Mouse (Mus musculus): ENCODE measurements around the gene Ankrd33b. TPM values are rescaled to one million over a fixed set of nuclear protein-coding genes. Genes with fewer than 3 reads are reported as not detected.

The Ankrd33b gene
- 0.42 and 0.66 TPM in 2 replicates for polyA plus RNA-seq (2012; rRNA removed)

- TF ChIP-seq POLR2A (IDR thresholded peaks at IDR 0.05; ENCODE audit: borderline replicate concordance, extremely low read depth, insufficient read depth, insufficient read length, poor library complexity, severe bottlenecking) (no peak), CTCF (IDR thresholded peaks at IDR 0.05; ENCODE audit: borderline replicate concordance, extremely low read depth, insufficient read depth, insufficient read length) (no peak)
- DNase-seq (ENCODE audit: low read depth) = peak; percentile 53
Measured at GRCm38 (mm10) chr15:31367481-31368200, at the start of gene Ankrd33b. Gene Ankrd33b (minus strand): TSS chr15:31367726.

DNA sequence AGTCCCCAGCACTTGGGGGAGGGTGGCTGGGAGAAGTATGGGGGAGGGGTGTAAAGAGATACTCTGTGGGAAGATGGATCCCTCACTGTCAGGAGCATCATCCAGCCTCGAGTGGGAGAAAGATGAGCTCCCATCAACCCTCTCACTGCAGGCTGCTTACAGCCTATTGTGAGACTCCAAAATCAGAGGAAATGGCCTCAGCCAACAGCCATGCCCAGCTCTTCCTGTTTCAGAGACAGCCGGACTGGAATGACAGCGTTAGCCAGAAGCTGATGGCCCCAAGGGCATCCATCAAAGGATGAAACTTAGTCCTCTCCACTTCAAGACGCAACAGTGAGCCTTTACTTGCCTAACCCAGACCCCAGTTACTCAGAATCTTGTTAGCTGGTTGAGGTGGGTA lies 47.7 kb upstream of the Ankrd33b start:
- TF ChIP-seq POLR2A (IDR thresholded peaks at IDR 0.05; ENCODE audit: borderline replicate concordance, extremely low read depth, insufficient read depth, insufficient read length, poor library complexity, severe bottlenecking) (no peak), CTCF (IDR thresholded peaks at IDR 0.05; ENCODE audit: borderline replicate concordance, extremely low read depth, insufficient read depth, insufficient read length) (no peak)
- DNase-seq (ENCODE audit: low read depth) = no peak

DNA sequence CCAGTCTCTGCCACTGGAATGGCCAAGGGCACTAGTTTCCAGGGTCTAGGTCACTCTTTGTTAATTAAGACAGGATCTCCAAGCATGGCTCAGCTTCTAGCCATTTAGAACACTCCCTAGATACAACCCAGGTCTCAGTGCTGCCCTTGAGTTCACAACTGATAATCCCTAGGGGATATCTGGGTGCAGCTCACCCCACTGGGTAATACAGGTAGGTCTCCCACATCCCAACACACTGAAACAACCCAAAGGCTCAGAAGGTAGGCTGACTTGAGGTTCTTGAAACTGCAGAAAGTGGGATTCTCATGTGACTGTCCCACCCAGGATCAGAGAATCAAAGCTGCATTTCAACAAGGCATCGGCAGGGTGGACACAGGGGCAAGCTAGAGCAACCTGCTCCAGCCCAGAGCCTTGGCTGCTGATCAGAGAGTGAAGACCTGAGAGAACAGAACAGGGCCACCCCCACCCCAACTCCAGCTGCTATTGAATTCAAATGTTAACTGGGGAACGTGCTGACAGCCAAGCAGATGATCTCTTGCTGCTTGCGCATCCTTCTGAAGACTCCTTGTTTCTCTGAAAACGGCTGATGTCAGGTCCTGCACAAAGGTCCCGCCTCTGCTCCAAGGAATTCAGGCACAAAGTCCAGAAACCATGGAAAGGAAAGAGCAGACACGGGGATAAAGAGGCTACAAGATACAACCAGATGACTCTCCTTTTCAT lies 46.8 kb upstream of the Ankrd33b start:
- TF ChIP-seq POLR2A (IDR thresholded peaks at IDR 0.05; ENCODE audit: borderline replicate concordance, extremely low read depth, insufficient read depth, insufficient read length, poor library complexity, severe bottlenecking) (no peak), CTCF (IDR thresholded peaks at IDR 0.05; ENCODE audit: borderline replicate concordance, extremely low read depth, insufficient read depth, insufficient read length) (no peak)
- no peak for DNase-seq (ENCODE audit: low read depth)

GRCm38 (mm10) chr15:31413662-31414061 lies 46.1 kb upstream of the Ankrd33b start:
- TF ChIP-seq CTCF (IDR thresholded peaks at IDR 0.05; ENCODE audit: borderline replicate concordance, extremely low read depth, insufficient read depth, insufficient read length) = no peak
- no peak for TF ChIP-seq POLR2A (IDR thresholded peaks at IDR 0.05; ENCODE audit: borderline replicate concordance, extremely low read depth, insufficient read depth, insufficient read length, poor library complexity, severe bottlenecking)
- no peak for DNase-seq (ENCODE audit: low read depth)

GRCm38 (mm10) chr15:31412933-31413332 lies 45.4 kb upstream of the Ankrd33b start:
- no peak for DNase-seq (ENCODE audit: low read depth)
- TF ChIP-seq POLR2A (IDR thresholded peaks at IDR 0.05; ENCODE audit: borderline replicate concordance, extremely low read depth, insufficient read depth, insufficient read length, poor library complexity, severe bottlenecking) (no peak), CTCF (IDR thresholded peaks at IDR 0.05; ENCODE audit: borderline replicate concordance, extremely low read depth, insufficient read depth, insufficient read length) (no peak)

DNA sequence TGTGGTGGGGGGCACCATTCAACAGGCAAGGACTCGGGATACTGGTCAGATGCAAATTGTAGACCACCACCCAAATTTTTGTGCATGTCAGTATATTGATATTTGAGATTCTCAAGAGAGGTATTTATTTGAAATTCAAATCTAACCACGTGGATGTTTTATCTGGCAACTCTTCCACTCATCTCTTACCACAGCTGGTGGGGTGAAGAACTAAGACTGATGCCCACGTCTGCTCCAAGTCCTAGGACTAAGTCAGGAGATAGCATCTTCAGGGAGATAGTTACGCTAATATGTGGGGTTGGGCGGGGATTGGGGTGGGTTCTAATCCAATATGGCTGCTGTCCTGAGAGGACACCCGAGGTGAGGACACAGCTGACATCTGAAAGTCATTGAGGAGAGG lies 44.9 kb upstream of the Ankrd33b start:
- no peak for TF ChIP-seq CTCF (IDR thresholded peaks at IDR 0.05; ENCODE audit: borderline replicate concordance, extremely low read depth, insufficient read depth, insufficient read length)
- no peak for DNase-seq (ENCODE audit: low read depth)

GRCm38 (mm10) chr15:31407490-31407889 lies 40.0 kb upstream of the Ankrd33b start:
- no peak for DNase-seq (ENCODE audit: low read depth)
- TF ChIP-seq POLR2A (IDR thresholded peaks at IDR 0.05; ENCODE audit: borderline replicate concordance, extremely low read depth, insufficient read depth, insufficient read length, poor library complexity, severe bottlenecking) (no peak), CTCF (IDR thresholded peaks at IDR 0.05; ENCODE audit: borderline replicate concordance, extremely low read depth, insufficient read depth, insufficient read length) (no peak)

- no peak for TF ChIP-seq POLR2A (IDR thresholded peaks at IDR 0.05; ENCODE audit: borderline replicate concordance, extremely low read depth, insufficient read depth, insufficient read length, poor library complexity, severe bottlenecking)
- no peak for TF ChIP-seq CTCF (IDR thresholded peaks at IDR 0.05; ENCODE audit: borderline replicate concordance, extremely low read depth, insufficient read depth, insufficient read length)
- DNase-seq (ENCODE audit: low read depth) = no peak
Measured at GRCm38 (mm10) chr15:31406881-31407280, 39.4 kb upstream of the Ankrd33b start.

GRCm38 (mm10) chr15:31404346-31404745 lies 36.8 kb upstream of the Ankrd33b start:
- no peak for DNase-seq (ENCODE audit: low read depth)
- TF ChIP-seq POLR2A (IDR thresholded peaks at IDR 0.05; ENCODE audit: borderline replicate concordance, extremely low read depth, insufficient read depth, insufficient read length, poor library complexity, severe bottlenecking) (no peak), CTCF (IDR thresholded peaks at IDR 0.05; ENCODE audit: borderline replicate concordance, extremely low read depth, insufficient read depth, insufficient read length) (no peak)

DNA sequence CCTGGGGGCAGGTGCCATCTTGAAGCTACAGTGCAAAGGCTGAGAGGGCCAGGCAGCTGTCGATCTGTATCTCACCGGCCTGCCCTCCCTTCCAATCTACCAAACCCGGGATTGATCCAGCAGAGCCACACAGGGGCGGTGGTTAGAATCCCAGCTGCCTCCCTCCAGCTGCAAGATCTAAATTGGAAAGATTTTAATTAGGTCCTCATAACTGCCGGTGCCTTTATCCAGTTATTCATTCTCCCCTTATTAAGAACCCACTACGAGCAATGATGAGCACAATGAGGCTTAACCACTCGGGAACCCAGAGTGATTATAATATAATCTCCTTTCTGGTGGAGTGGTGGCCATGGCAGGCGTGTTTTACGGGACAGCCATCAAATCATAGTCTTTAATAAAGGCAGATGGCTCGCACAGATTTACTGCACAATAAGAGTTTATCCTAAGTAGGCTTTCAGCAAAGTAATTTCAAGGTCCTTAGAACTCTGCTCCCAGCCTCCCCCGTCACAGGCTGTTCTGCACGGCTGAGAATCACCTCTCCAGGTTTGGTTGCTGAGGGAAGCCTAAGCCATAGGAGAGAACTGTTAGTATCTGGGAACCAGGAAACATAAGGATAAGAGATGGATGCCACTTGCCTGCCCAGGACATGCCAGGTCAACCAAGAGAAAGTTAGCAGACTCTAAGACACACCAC lies 34.8 kb upstream of the Ankrd33b start:
- no peak for TF ChIP-seq CTCF (IDR thresholded peaks at IDR 0.05; ENCODE audit: borderline replicate concordance, extremely low read depth, insufficient read depth, insufficient read length)
- no peak for TF ChIP-seq POLR2A (IDR thresholded peaks at IDR 0.05; ENCODE audit: borderline replicate concordance, extremely low read depth, insufficient read depth, insufficient read length, poor library complexity, severe bottlenecking)

GRCm38 (mm10) chr15:31400974-31401373 lies 33.4 kb upstream of the Ankrd33b start:
- DNase-seq (ENCODE audit: low read depth) = no peak
- TF ChIP-seq POLR2A (IDR thresholded peaks at IDR 0.05; ENCODE audit: borderline replicate concordance, extremely low read depth, insufficient read depth, insufficient read length, poor library complexity, severe bottlenecking) (no peak), CTCF (IDR thresholded peaks at IDR 0.05; ENCODE audit: borderline replicate concordance, extremely low read depth, insufficient read depth, insufficient read length) (no peak)

More for the DNA sequence above, 34.8 kb upstream of the Ankrd33b start:
- DNase-seq (ENCODE audit: low read depth) = peak; percentile 73
